Mouse (Mus musculus) ES-Bruce4 (cell line): ENCODE data around the gene Fanci. TPM values are rescaled to one million over a fixed set of nuclear protein-coding genes. Genes with fewer than 3 reads are reported as not detected.

Experiments used
- H3K27ac ChIP-seq: 2 replicates; pipeline ENCODE4 v1.5.1; 2012; ENCODE audit warnings: low read length, inconsistent platforms; ENCODE audit not compliant: insufficient read depth
- H3K27me3 ChIP-seq: 2 replicates; pipeline ENCODE4 v1.6.1; 2012; ENCODE audit warnings: mild to moderate bottlenecking, low read length, inconsistent platforms; ENCODE audit not compliant: control insufficient read depth, poor library complexity, insufficient read depth, severe bottlenecking
- H3K36me3 ChIP-seq: 2 replicates; pipeline ENCODE4 v1.6.1; 2012; ENCODE audit warnings: inconsistent platforms, mild to moderate bottlenecking, low read length, moderate library complexity; ENCODE audit not compliant: control insufficient read depth, poor library complexity, insufficient read depth, severe bottlenecking
- H3K4me1 ChIP-seq: one replicate; pipeline ENCODE4 v1.8.1; 2011; ENCODE audit warnings: low read length; ENCODE audit not compliant: control insufficient read depth, insufficient read depth
- H3K4me3 ChIP-seq: 2 replicates; pipeline ENCODE4 v1.5.1; 2011; ENCODE audit warnings: low read depth, mild to moderate bottlenecking, low read length
- H3K9ac ChIP-seq: 2 replicates; pipeline ENCODE4 v1.6.1; 2012; ENCODE audit warnings: low read depth, mild to moderate bottlenecking, inconsistent platforms; ENCODE audit not compliant: poor library complexity, severe bottlenecking
- H3K9me3 ChIP-seq: replicated peaks from 2 replicates; pipeline ENCODE4 v1.6.1; 2012; ENCODE audit warnings: mild to moderate bottlenecking, low read length, inconsistent platforms; ENCODE audit not compliant: control insufficient read depth, poor library complexity, insufficient read depth, severe bottlenecking
- CTCF ChIP-seq: IDR thresholded peaks from one replicate; pipeline ENCODE4 v1.8.1; 2011; ENCODE audit warnings: low read depth, low read length
- EP300 ChIP-seq: IDR thresholded peaks from 2 replicates; pipeline ENCODE4 v1.6.1; 2011; ENCODE audit warnings: low read depth, low read length; ENCODE audit not compliant: insufficient read depth
- POLR2A ChIP-seq: IDR thresholded peaks from one replicate; pipeline ENCODE4 v1.8.1; 2011; ENCODE audit warnings: low read length; ENCODE audit not compliant: insufficient read depth
- polyA plus RNA-seq: library from polyadenylated mRNA; stranded (reverse); fragments of >200 nt; gene quantifications from 2 replicates; pipeline ENCODE4 v1.2.4, GENCODE M21; 2011; ENCODE audit warnings: low read depth; ENCODE audit not compliant: missing spikeins, insufficient read depth, insufficient read length

Fanci gene
- polyA plus RNA-seq, 1 experiment = 45.2 TPM

- H3K4me1 ChIP-seq = peaks cover 2% of the 10 kb centered on the region
- TF ChIP-seq CTCF = no peak
- no peak for TF ChIP-seq POLR2A
- TF ChIP-seq EP300 = no peak
- H3K27ac ChIP-seq = no peak overlapping the region
- H3K4me3 ChIP-seq = no peak overlapping the region
- no peaks in the 10 kb centered on the region for H3K9me3 ChIP-seq
- no peaks in the 10 kb centered on the region for H3K36me3 ChIP-seq
- no peaks in the 10 kb centered on the region for H3K27me3 ChIP-seq
- H3K9ac ChIP-seq = no peak overlapping the region
These were observed 77.3 kb downstream of the Fanci start for GRCm38 (mm10) chr7:79468994-79469393.

- Histone ChIP-seq H3K27ac (no peak overlapping the region), H3K9me3 (no peaks in the 10 kb centered on the region), H3K4me3 (no peak overlapping the region), H3K9ac (no peak overlapping the region), H3K4me1 (no peaks in the 10 kb centered on the region), H3K27me3 (no peaks in the 10 kb centered on the region), H3K36me3 (no peaks in the 10 kb centered on the region)
- TF ChIP-seq CTCF (no peak), EP300 (no peak), POLR2A (no peak)
These were observed 78.0 kb downstream of the Fanci start for GRCm38 (mm10) chr7:79469766-79470165.

- no peaks in the 10 kb centered on the region for H3K4me1 ChIP-seq
These were observed 79.0 kb downstream of the Fanci start for GRCm38 (mm10) chr7:79470718-79471117.

GRCm38 (mm10) chr7:79471436-79471835 is 79.7 kb downstream of the Fanci start:
- no peaks in the 10 kb centered on the region for H3K36me3 ChIP-seq
- H3K27me3 ChIP-seq = no peaks in the 10 kb centered on the region
- TF ChIP-seq CTCF (no peak), EP300 (no peak), POLR2A (no peak)
- no peak overlapping the region for H3K4me3 ChIP-seq
- H3K9me3 ChIP-seq = no peaks in the 10 kb centered on the region
- no peak overlapping the region for H3K9ac ChIP-seq
- no peak overlapping the region for H3K27ac ChIP-seq
- H3K4me1 ChIP-seq = no peaks in the 10 kb centered on the region

More at GRCm38 (mm10) chr7:79470718-79471117, 79.0 kb downstream of the Fanci start:
- no peaks in the 10 kb centered on the region for H3K27me3 ChIP-seq
- no peak for TF ChIP-seq CTCF
- no peak for TF ChIP-seq POLR2A
- TF ChIP-seq EP300 = no peak
- H3K9ac ChIP-seq = no peak overlapping the region
- no peaks in the 10 kb centered on the region for H3K36me3 ChIP-seq
- no peaks in the 10 kb centered on the region for H3K9me3 ChIP-seq
- H3K27ac ChIP-seq = no peak overlapping the region
- no peak overlapping the region for H3K4me3 ChIP-seq

- no peaks in the 10 kb centered on the region for H3K36me3 ChIP-seq
- H3K9me3 ChIP-seq = no peaks in the 10 kb centered on the region
- no peak overlapping the region for H3K4me3 ChIP-seq
- TF ChIP-seq EP300 (no peak), POLR2A (no peak), CTCF (peak; percentile 63)
- H3K27me3 ChIP-seq = no peaks in the 10 kb centered on the region
- no peaks in the 10 kb centered on the region for H3K4me1 ChIP-seq
- H3K9ac ChIP-seq = no peak overlapping the region
- no peak overlapping the region for H3K27ac ChIP-seq
These were observed 81.1 kb downstream of the Fanci start for GRCm38 (mm10) chr7:79472792-79473191.

GRCm38 (mm10) chr7:79473496-79474194 is 81.9 kb downstream of the Fanci start:
- Histone ChIP-seq H3K36me3 (no peaks in the 10 kb centered on the region), H3K27ac (no peak overlapping the region), H3K9ac (no peak overlapping the region), H3K9me3 (no peaks in the 10 kb centered on the region), H3K27me3 (no peaks in the 10 kb centered on the region), H3K4me1 (no peaks in the 10 kb centered on the region), H3K4me3 (no peak overlapping the region)
- TF ChIP-seq POLR2A (no peak), CTCF (no peak), EP300 (no peak)
